Mouse (Mus musculus) neural tube, embryonic 10.5 days (tissue): Measurements from ENCODE around the gene Mepe.

Experiments
- DNase-seq: peaks from one replicate; pipeline ENCODE4 v3.0.0-alpha.2; 2017; ENCODE audit warnings: low spot score; ENCODE audit errors: extremely low spot score

The Mepe gene

DNA sequence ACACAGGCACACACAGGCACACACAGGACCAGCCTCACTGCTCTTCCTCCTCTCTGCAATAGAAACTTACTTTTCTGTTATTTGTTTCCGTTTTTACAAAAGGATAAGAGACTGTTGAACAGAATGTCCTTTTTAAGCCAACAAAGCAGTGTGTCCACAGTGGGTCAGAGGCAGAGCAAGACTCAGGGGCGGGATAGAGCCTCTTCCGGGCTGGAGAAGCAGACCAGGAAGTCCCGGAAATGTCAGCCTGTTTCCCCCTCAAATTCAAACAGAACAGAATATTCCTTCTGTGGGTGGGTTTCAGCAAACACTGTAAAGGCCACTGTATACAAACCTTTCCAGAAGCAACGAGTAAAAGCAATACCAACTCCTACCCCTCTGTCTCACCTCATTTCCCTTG is 26.7 kb downstream of the Mepe start:
- no peak for DNase-seq

DNA sequence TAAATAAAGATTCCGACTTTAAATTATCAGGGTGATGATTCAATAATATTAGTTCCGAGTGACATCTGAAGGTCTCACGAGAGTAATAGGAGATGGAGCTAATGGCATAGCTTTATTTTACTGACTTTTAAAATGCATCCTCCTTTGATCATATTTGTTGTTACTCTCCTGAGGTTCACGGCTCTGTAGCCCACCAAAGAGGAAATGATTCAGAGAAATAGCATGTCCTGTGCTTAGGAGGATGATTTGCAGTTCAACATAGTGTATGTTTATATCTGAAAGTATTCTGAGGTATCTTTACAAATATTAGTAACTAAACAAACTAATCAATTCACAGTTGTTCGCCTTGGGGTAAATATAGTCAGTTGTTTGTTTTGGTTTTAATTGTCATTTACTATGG is 32.4 kb downstream of the Mepe start:
- DNase-seq, result no peak

DNA sequence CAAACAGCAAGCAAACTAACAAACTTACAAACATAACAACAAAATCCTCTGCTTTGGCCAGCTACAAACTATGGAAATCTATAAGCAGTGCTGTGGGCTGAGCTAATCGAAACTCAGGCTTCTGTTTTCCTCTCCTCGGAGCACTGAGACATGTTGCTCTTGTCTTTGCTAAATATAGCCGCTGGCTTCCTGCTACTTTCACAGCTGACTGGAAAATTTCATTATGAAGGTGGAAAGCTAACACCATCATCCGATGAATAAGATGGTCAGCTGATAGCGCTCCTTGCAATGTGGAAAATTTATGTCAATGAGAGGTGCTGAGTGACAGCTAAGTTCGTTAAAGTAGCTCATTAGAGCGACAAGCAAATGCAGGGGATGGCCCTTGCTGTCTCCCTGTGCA is 33.5 kb downstream of the Mepe start:
- DNase-seq, result no peak

DNA sequence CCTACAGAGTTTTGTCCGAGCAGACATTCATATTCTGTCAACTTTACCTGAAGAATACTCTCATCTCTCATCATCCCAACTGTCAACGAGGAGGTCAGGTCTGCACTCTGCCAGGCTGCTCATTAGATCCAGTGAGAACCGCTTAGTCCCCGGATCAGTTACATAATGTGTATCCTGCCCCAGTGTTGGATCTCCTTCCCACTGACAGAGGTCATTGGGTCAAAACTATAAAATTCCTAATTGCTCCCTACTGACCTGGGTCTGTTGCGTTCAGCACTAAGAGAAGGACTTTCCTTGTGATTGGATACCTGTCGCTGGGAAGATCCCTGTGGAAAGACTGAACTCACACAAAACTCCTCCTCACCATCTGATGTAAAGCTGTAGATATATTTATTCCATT is 34.1 kb downstream of the Mepe start:
- no peak for DNase-seq

DNA sequence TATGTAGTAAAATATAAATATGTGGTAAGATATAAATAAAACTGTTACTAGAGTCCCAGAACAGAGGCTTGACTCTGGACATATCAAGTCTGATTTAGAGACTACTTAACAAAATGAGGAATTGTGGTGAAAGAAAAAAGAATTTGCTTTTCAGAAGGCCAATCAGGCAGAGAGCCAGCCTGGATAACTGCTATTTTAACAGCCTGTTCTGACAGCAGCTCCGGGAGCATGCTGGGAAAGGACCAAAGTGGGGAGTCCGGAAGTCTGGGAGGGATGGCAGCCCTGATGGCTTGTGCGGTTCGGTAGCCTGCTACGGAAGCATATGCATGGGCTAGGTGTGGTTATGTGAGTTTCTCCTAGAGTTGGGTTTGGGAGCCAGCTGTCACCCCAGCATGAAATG is 45.5 kb downstream of the Mepe start:
- DNase-seq, result no peak

DNA sequence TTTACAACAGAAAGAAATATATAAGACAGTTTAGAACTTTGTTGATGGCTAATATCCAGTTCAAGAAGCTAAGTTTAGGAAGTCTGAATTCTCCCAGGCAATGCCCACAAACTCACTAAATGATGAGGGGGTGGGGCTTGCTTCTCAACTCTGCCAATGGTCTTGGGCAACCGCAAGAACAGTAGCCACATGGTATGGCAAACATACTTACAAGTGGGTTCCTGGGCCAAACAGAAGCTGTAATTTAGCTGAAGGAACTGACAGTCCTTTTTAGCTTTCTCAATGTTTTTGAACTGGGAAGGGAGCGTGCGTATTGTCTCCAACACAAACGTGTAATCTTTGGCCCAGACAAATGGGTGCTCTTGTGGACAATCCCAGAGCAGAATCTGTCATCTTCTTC is 46.2 kb downstream of the Mepe start:
- DNase-seq, result no peak

DNA sequence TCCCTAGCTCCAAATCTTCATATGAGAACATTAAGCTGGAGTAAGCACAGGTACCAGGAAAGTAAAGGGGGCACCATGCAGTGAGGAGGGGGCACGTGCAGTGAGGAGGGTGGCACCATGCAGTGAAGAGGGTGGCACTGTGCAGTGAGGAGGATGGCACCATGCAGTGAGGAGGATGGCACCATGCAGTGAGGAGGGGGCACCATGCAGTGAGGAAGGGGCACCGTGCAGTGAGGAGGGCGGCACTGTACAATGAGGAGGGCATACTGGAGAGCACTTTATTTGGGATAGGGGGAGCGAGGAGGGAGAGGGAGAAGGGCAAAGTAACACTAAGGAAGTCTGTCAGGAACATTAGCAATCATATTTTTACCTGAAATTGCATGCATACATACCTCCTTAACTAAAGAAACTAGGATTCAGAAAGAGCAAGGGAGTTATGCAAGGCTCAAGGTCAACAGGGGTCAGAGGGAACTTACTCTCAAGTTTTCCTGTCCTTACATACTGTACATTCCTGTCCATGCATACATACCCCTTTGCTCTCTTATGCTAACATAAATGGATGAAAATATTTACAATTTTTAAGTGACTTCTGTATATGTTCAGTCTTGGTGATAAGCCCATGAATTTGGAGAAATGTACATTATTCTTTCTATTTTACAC is 48.6 kb downstream of the Mepe start:
- DNase-seq, result no peak

DNA sequence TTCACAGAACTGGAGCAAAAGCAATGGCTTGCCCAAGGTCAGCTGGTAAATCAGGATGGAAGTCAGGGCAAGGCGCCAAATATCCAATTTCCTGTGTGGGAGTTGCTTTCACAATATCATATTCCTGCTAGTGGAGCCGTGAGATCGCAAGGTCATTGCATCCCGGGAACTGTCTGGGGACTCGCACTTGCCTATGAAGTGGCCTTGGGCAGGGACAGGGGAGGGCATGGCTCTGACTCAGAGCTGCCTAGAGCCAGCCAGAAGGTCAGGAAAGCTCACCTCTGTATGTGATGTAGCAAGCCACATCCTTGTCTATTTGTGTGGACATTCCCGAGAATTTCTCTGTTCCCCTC is 49.2 kb downstream of the Mepe start:
- no peak for DNase-seq

DNA sequence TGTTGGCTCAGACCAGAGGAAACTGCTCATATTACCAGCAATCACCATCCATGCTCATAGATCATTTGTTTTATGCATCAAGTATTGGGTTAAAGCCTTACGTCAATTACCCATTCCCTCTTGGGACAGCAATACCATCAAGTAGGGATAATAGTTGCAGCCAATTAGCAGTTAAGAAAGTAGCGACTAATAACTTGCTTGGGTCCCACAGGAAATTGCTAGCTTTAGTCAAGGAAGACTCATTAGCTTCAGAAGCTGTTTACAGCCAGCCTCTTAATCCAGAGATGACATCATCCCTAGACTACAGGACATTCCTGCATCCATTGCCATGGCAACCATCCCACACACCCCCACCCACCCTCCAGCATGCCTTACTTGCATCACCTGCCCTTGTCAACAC is 50.0 kb downstream of the Mepe start:
- no peak for DNase-seq

DNA sequence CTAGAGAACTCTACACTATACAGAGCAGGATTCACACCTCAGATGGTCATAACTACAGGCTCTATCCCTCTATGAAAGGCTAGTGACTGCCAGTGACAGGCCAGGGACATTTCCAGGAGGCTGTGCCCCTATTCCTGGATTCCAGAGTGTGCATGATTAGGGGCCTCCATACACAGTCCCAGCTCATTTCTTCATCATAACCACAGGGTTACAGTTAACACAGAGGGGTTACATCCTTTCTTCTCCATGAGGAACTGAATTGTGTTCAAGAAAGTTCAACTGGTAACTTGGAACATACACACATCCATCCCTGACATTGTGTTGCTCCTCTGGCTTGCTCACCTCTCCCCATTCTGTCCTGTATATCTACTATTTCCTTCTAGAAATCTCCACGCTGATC is 51.8 kb downstream of the Mepe start:
- no peak for DNase-seq

DNA sequence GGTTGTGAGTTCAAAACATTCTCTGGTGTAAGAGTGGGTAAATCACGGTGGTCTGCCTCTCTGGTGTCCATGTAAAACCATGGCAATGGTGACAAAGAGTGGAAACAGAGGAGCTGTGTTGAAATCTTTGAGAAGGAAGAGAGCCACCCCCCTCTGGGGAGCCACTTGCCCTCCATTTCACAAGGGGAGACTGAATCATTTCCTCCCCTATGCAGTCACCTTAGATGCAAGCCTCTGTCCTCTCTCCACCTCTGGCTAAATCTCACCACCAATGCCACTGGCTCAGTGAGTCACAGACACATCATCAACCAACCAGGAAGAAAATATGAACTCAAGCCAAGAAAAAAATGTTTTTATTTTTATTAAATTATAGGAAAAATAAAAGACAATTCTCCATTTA is 55.4 kb downstream of the Mepe start:
- no peak for DNase-seq

DNA sequence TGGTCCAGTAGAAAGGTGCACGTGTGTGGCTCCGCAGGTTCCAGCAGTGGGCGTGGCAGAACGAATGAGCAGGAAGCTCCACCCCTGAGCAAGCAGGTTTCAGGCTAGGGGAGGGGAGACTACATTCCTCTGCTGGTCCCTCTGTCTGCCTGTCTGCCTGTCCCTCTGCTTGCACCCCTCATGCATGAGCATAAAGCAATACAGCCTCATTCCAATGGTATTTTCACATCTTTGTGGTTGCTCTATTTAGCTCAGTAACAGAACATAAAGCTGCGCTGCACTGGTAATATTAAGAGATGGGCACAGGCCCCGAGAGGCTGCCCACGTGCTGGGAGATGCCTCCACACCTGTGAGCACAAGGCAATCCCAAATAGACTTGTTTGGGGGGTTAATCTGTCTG is 56.5 kb downstream of the Mepe start:
- DNase-seq, result no peak

DNA sequence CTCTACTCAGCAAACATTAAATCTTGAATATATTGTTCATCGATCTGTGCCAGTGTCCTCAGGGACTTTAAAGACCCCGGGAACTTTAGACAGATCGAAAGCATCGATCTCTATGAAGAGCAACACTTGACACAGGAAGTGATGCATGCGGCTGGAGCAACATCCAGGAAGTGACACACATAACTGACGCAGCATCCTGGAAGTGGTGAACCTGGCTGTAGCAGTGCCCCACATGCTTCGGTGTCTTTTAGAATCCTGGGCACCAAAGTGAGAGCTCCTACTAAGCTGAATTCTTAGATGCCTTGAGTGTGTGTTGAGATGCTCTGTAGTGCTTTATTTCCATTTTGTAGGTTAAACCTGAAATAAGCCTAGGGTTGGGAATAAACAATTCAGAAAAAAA is 59.4 kb downstream of the Mepe start:
- no peak for DNase-seq

DNA sequence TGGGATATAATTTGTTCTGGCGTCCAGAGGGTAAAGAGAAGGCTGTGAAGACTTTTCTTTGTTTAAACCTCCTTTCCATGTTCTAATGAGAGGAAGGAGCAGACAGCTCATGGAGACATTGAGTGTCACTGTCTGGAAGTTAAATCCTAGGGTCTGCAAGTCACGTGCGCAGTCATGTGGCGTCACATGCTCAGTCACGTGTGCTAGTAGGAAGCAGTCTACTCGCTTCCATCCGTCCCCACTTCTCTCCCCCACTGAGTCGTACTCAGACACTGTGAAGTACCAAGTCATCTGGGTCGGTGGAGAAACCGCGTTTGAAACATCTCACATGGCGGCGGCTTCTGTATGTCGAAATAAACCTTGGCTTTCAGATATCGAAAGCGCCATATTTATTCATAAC is 60.4 kb downstream of the Mepe start:
- no peak for DNase-seq

DNA sequence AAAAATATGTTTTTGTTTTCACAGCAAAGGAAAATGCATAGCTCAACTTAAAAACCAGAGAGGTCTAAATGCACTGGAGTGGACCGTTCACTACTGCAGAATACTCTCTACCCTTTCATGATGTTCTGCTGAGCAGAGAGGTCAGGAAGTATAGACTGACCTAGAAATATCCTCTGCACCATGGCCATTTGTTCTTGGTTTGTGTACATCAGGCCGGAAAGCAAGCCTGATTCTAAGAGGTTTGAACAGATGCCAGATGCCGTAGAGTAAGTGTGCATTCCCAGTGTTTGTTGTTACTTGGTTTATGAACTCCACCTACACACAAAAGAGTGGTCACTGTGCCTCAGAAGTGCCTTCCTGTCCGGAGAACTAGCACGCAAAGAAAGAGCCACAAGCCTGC is 61.8 kb downstream of the Mepe start:
- DNase-seq, result no peak
